In genomic region chr9:107696845-107697610, GRCm38 (mm10) we compare ENCODE assay signal across 10 mouse cellular contexts. TPM values are rescaled to one million over a fixed set of nuclear protein-coding genes. Genes with fewer than 3 reads are reported as not detected.
DNase-seq lines count a peak whose midpoint lies in the region; ATAC-seq lines count a peak whose summit lies in the region.
"Had no signal": no experiment of that assay in that cellular context is flagged by ENCODE, and none has a peak within 500 bp of the region (broad histone marks: within the 10 kb centered on the region; RNA-seq: fewer than 3 reads in every experiment).

No protein-coding gene starts in this region.

- no peak for ATAC-seq in forebrain, embryonic 14.5 days
- no peak for ATAC-seq in neural tube, embryonic 13.5 days (ENCODE audit: low read depth)
- no peak for ATAC-seq in megakaryocyte progenitor cell, adult 5-6 weeks (replicated peaks; ENCODE audit: poor library complexity)

- peaks cover 89% of the 10 kb centered on the region for H3K4me1 ChIP-seq in heart, embryonic 10.5 days
- H3K4me1 ChIP-seq in forebrain, embryonic 14.5 days (ENCODE audit: control insufficient read depth, insufficient read depth, low read length): peaks cover 53% of the 10 kb centered on the region
- peaks cover 82% of the 10 kb centered on the region for H3K4me1 ChIP-seq in neural tube, embryonic 13.5 days (replicated peaks)

- H3K9ac ChIP-seq in forebrain, embryonic 14.5 days (ENCODE audit: low read length): no peak overlapping the region
- 0 out of 2 replicates have a peak overlapping the region, but pooled peaks have one; percentile 54 for H3K9ac ChIP-seq in neural tube, embryonic 13.5 days
- H3K9ac ChIP-seq: liver, embryonic 13.5 days had no signal

- WGBS in heart, embryonic 10.5 days: 49% methylated on average over 9 of the region's 9 CpGs
- 23% methylated on average over 9 of the region's 9 CpGs for WGBS in forebrain, embryonic 14.5 days
- 29% methylated on average over 9 of the region's 9 CpGs for WGBS in neural tube, embryonic 13.5 days

- no peak for DNase-seq in heart, embryonic 10.5 days (ENCODE audit: low spot score)
- no peak for DNase-seq in heart, postnatal 25 days (ENCODE audit: low spot score)
- no peak for DNase-seq in forebrain, embryonic 14.5 days (ENCODE audit: low spot score)
- DNase-seq in kidney, postnatal 10 days: peak; percentile 55
- DNase-seq in left cerebral cortex, adult 18-20 months (ENCODE audit: low spot score in 2 of 2): no peak
- no peak for DNase-seq in thymus, postnatal 36 days
- DNase-seq: liver, embryonic 13.5 days had no signal

- H3K27ac ChIP-seq in heart, embryonic 10.5 days: peak overlapping the region; percentile 81; the same call in 1 of the 2 replicates
- H3K27ac ChIP-seq in forebrain, embryonic 14.5 days (ENCODE audit: low read depth, low read length): 0 out of 2 replicates have a peak overlapping the region, but pooled peaks have one; percentile 17
- H3K27ac ChIP-seq in neural tube, embryonic 13.5 days (replicated peaks): no peak overlapping the region
- H3K27ac ChIP-seq: liver, embryonic 13.5 days had no signal

- H3K9me3 ChIP-seq in heart, embryonic 10.5 days: no peaks in the 10 kb centered on the region
- H3K9me3 ChIP-seq in forebrain, embryonic 14.5 days (replicated peaks; ENCODE audit: control insufficient read depth, low read length): no peaks in the 10 kb centered on the region
- no peaks in the 10 kb centered on the region for H3K9me3 ChIP-seq in neural tube, embryonic 13.5 days
- H3K9me3 ChIP-seq: liver, embryonic 13.5 days had no signal

- H3K27me3 ChIP-seq in heart, embryonic 10.5 days (ENCODE audit: insufficient read depth, poor library complexity, severe bottlenecking): no peaks in the 10 kb centered on the region
- H3K27me3 ChIP-seq in forebrain, embryonic 14.5 days (replicated peaks; ENCODE audit: control insufficient read depth, insufficient read depth, low read length): no peaks in the 10 kb centered on the region; the same call in 1 of the 2 replicates
- H3K27me3 ChIP-seq in neural tube, embryonic 13.5 days: no peaks in the 10 kb centered on the region

- H3K4me3 ChIP-seq in heart, embryonic 10.5 days: no peak overlapping the region
- no peak overlapping the region for H3K4me3 ChIP-seq in forebrain, embryonic 14.5 days (ENCODE audit: low read depth, low read length)
- no peak overlapping the region for H3K4me3 ChIP-seq in neural tube, embryonic 13.5 days
- H3K4me3 ChIP-seq: liver, embryonic 13.5 days had no signal

- H3K36me3 ChIP-seq in heart, embryonic 10.5 days: peaks cover 12% of the 10 kb centered on the region
- peaks cover 4% of the 10 kb centered on the region for H3K36me3 ChIP-seq in forebrain, embryonic 14.5 days (ENCODE audit: control insufficient read depth, insufficient read depth, low read length)
- peaks cover 4% of the 10 kb centered on the region for H3K36me3 ChIP-seq in neural tube, embryonic 13.5 days
- H3K36me3 ChIP-seq: liver, embryonic 13.5 days had no signal

- intact Hi-C loops in heart, postnatal 25 days (cut with DNase I): no loop called here

- no peak overlapping the region for H3K4me2 ChIP-seq in forebrain, embryonic 14.5 days (ENCODE audit: low read length)
- H3K4me2 ChIP-seq in neural tube, embryonic 13.5 days: no peak overlapping the region
- H3K4me2 ChIP-seq: liver, embryonic 13.5 days had no signal

RNA-seq across cellular contexts. Expression of gene Sema3f, which starts 13.2 kb away (rescaled TPM):
- polyA plus RNA-seq in heart, embryonic 10.5 days (2016; fragmentation: Nextera tagmentation; extraction: Ambion mirVana): 4.7 and 13.2 TPM in 2 replicates
- 10 to 100 TPM; 15.1 to 15.8 TPM for total RNA-seq in heart, postnatal 25 days (2021)
- 7.4 and 12.2 TPM in 2 replicates for polyA plus RNA-seq in forebrain, embryonic 14.5 days (2014; fragmentation: Nextera tagmentation; extraction: Ambion mirVana)
- polyA plus RNA-seq in neural tube, embryonic 13.5 days (2015; fragmentation: Nextera tagmentation; extraction: Ambion mirVana): 12.2 and 13.2 TPM in 2 replicates
- total RNA-seq in megakaryocyte progenitor cell, adult 5-6 weeks (2015): not detected in 2 replicates
- total RNA-seq in megakaryocyte progenitor cell, adult 5-6 weeks (2017): 1.00 TPM in 1 of 2 replicates, not detected in the other
- 10 to 100 TPM; 13.1 to 13.9 TPM for total RNA-seq in left cerebral cortex, adult 18-20 months (2021)

RNA-seq across cellular contexts. Expression of gene Gnat1, which starts 17.5 kb away (rescaled TPM):
- 1.2 and 3.2 TPM in 2 replicates for polyA plus RNA-seq in heart, embryonic 10.5 days (2016; fragmentation: Nextera tagmentation; extraction: Ambion mirVana)
- total RNA-seq in heart, postnatal 25 days (2021): not detected
- polyA plus RNA-seq in forebrain, embryonic 14.5 days (2014; fragmentation: Nextera tagmentation; extraction: Ambion mirVana): 0.28 and 0.66 TPM in 2 replicates
- 0.96 and 2.4 TPM in 2 replicates for polyA plus RNA-seq in neural tube, embryonic 13.5 days (2015; fragmentation: Nextera tagmentation; extraction: Ambion mirVana)
- 0.12 TPM in 1 of 2 replicates, not detected in the other for total RNA-seq in megakaryocyte progenitor cell, adult 5-6 weeks (2015)
- not detected in 2 replicates for total RNA-seq in megakaryocyte progenitor cell, adult 5-6 weeks (2017)
- under 1 TPM; 0.35 to 0.73 TPM for total RNA-seq in left cerebral cortex, adult 18-20 months (2021)
- total RNA-seq: gastrocnemius, adult 8-10 months had no signal

RNA-seq across cellular contexts. Expression of gene Slc38a3, which starts 27.7 kb away (rescaled TPM):
- 4.2 and 4.5 TPM in 2 replicates for polyA plus RNA-seq in heart, embryonic 10.5 days (2016; fragmentation: Nextera tagmentation; extraction: Ambion mirVana)
- 10 to 100 TPM; 62.0 to 69.7 TPM for total RNA-seq in heart, postnatal 25 days (2021)
- 32.8 and 32.9 TPM in 2 replicates for polyA plus RNA-seq in forebrain, embryonic 14.5 days (2014; fragmentation: Nextera tagmentation; extraction: Ambion mirVana)
- 23.9 and 25.6 TPM in 2 replicates for polyA plus RNA-seq in neural tube, embryonic 13.5 days (2015; fragmentation: Nextera tagmentation; extraction: Ambion mirVana)
- total RNA-seq in megakaryocyte progenitor cell, adult 5-6 weeks (2015): not detected in 2 replicates
- total RNA-seq in megakaryocyte progenitor cell, adult 5-6 weeks (2017): not detected in 2 replicates
- 10 to 100 TPM; 66.6 to 84.4 TPM for total RNA-seq in left cerebral cortex, adult 18-20 months (2021)

Comparison
In these comparisons a context has a peak if more than half of its experiments do, and no peak if none do; other contexts are left out.
1. RNA of gene Sema3f, which starts 13.2 kb away (total RNA-seq): 15.1 to 15.8 TPM in heart, postnatal 25 days and 13.1 to 13.9 TPM in left cerebral cortex, adult 18-20 months; 1.00 TPM in megakaryocyte progenitor cell, adult 5-6 weeks; every median in the first group is over 4 times any median in the second.
2. RNA of gene Slc38a3, which starts 27.7 kb away (total RNA-seq): 66.6 to 84.4 TPM in left cerebral cortex, adult 18-20 months and 62.0 to 69.7 TPM in heart, postnatal 25 days; not detected in megakaryocyte progenitor cell, adult 5-6 weeks; every median in the first group is over 10 times any median in the second.